Mouse (Mus musculus) hematopoietic stem cell, adult 5-6 weeks (primary cell): Measurements from ENCODE around the gene Shcbp1l. TPM values are rescaled to one million over a fixed set of nuclear protein-coding genes. Genes with fewer than 3 reads are reported as not detected.
A peak's percentile ranks its signal among the peaks of the same experiment; 100 is the strongest.
"Not testable (repeated sequence)": the region's sequence is repeated elsewhere in the genome, so short reads cannot be mapped to it uniquely, and the experiment has no call there.

ENCODE experiments used
- ATAC-seq, 2 experiments: fragments of 125-278 bp in 1 of 2; replicated peaks in 1 of 2; 2 replicates each; pipeline ENCODE4 v1.8.0; 2016 to 2017; ENCODE audit warnings: inconsistent platforms in 2 of 2, mild to moderate bottlenecking in 2 of 2, moderate number of reproducible peaks in 2 of 2, low read depth in 1 of 2, moderate TSS enrichment in 1 of 2; ENCODE audit not compliant: low FRiP score in 2 of 2, poor library complexity in 2 of 2, severe bottlenecking in 2 of 2, insufficient read depth in 1 of 2, low TSS enrichment in 1 of 2
- total RNA-seq: library from RNA; stranded (forward); fragments of 172-1452, 232-1000 nt; gene quantifications from 2 replicates; pipeline ENCODE4 v1.2.3, GENCODE M21; 2017

The Shcbp1l gene
- total RNA-seq, 1 experiment from 2014 or later: not detected

DNA sequence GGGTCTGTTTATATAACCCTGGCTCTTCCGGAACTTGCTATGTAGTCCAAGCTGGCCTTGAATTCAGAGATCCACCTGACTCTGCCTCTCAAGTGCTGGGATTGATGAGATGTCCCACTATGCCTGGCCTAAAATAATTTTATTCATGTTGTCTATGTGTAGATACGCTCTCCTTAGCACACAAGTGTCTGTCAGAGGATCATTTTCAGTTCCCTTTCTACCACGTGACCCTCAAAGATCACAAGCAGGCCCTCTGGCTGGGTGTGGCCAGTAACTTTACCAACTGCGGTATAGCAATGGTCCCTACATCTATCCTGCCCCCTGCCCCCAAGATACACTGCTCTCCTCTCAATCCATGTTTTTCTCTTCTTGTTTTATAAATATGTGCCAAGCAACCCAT is 10.0 kb upstream of the Shcbp1l start:
- ATAC-seq: no peak

DNA sequence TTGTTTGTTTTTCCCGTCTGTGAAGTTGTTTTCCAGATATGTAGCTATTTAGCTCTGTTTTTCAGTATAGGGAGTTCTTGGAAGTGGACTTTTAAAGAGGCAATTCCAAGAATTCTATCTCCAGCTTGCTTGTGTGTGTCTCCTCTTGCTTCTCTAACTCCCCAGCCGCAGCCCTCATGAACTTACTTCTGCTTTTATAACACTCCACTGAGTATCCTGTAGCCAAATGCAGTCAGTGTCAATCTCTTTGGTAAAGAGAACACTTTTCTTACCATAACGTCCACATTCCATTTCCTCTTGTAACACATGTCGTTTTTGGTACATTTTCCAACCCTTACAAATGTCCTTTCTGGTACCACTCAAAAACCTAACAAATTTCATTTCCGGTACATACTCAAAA is 9.2 kb upstream of the Shcbp1l start:
- ATAC-seq: peak; percentile 75 to 87

DNA sequence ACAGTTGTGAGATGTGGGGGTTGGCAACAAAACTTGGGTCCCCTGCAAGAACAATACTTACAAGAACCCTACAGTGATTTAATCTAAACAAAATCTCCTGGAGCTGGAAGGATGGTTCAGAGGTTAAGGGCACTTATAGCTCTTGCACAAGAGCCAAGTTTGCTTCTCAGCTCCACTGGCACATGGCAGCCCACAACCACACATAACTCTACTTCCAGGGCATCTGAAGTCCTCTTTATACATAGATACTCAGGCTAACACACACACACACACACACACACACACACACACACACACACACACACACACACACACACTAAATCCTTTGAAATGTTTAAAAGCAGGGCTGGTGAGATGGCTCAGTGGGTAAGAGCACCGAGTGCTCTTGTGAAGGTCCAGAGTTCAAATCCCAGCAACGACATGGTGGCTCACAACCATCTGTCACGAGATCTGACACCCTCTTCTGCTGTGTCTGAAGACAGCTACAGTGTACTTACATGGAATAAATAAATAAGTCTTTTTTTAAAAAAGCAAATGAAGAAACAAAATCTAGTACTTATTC is 8.6 kb upstream of the Shcbp1l start:
- ATAC-seq: not testable (repeated sequence)

DNA sequence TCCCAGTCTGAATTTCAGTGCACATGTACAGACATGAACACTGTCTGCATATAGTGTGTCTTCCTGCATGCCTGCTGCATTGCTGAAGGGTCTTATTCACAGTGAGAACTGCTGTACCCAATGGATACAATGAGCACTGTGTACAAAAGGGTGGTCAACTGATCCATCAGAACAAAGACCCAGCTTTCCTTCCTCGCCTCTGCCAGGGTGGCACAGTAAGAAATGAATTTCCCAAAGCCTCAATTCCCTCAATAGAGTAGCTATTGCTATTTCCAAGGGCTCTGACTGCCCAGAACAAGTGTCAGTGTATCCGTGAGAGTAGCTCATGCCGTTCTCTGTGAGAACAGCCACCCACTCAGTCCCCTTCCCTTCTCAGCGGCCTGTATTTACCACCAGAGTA is 7.2 kb upstream of the Shcbp1l start:
- ATAC-seq: not testable (repeated sequence)

DNA sequence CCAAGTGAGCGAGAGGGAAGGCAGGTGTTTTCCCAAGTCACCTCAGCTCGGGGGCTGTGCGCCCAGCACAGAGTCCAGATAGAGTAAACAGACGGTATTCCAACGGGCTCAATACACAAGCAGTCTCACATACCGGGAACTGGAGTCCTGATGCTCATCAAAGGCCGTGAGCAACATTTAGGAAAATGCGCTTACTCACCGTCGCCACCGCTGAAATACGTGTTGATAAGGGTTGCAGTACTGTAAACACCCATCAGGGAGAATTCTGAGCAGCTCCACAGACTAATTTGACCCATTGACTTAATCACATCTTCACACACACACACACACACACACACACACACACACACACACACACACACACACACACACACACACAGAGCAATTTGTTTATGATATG is 691 bp upstream of the Shcbp1l start:
- peak; percentile 51 to 62 for ATAC-seq

DNA sequence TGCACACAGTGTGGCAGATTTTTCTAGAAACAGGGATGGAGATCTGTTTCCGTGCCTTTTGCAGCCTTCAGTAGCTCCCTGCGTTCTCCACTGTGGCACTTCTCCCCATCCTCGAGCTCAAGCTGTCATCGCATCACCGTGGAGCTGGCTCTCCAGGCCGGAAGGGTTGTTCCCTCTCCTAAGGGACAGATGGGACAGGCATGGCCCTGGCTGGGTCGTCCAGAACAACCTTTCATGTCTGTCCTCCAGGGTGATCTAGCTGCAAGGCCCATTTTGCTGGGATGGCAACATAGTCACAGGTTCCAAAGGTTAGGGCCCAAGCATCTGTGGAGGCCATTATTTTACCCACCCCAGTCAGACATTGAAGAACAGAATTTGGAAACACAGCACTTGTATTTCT is 6.2 kb downstream of the Shcbp1l start:
- no peak for ATAC-seq

DNA sequence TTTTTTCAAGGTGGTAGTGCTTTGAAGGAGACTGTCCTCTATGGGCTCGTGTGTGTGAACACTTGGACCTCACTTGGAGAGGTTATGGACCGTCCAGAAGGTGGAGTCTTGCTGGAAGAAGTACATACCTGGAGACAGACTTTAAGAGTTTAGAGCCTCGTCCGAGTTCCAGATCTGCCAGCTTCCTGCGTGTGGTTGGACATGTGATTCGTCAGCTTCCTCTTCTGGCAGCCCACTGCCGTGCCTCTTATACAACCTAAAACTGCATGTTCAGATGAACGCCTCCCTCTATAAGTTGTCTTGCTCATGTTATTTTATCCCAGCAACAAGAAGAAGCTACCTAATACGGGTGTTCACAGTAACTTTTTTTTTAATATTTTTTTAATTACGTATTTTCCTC is 6.7 kb downstream of the Shcbp1l start:
- ATAC-seq: peak; percentile 85 to 89

DNA sequence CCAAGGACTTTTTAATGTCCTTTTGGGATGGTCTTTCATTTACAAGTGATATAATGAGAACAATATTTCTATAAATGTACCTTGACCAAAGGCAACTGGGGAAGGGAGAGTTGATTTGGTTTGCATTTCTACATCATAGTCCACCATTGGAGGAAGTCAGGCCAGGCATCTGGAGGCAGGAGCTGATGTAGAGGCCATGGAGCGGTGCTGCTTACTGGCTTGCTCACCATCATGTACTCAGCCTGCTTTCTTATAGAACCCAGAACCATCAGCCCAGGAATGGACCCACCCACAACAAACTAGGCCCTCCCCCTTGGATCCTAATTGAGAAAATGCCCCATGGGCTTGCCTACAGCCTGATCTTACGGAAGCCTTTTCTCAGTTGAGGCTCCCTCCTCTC is 7.4 kb downstream of the Shcbp1l start:
- no peak for ATAC-seq

DNA sequence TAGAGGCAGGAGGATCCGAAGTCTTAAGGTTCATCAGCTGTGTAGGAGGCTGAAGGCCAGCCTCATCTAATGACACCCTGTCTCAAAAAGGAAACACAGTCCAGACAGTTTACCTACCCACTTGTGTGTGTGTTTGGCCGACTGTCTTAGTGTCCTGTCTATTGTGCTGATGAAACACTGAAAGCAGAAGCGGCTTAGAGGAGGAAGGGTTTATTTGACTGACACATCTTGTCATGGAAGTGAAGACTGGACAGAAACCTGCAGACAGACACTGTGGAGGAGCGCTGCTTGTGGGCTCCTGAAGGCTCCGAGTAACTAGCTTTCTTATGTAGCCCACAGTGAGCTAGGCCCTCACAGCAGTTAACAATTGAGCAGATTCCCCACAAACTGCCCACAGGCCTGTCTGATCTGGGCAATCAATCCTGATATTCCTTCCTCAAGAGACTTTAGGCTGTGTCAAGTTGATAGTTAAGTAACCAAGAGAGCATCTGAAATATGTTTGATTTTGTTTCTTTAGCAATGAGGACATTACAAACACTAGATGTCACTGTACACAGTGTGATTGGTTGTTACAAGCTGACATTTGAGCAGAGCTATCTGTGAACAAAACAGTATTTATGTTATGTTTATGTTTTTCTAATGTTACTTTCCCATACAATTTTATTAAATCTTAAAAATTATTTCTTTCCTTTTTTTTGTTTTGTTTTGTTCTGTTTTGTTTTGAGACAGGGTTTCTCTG is 9.1 kb downstream of the Shcbp1l start:
- ATAC-seq: peak in 1 of 2 experiments; percentile 3; a peak in 1 of 4 replicates

DNA sequence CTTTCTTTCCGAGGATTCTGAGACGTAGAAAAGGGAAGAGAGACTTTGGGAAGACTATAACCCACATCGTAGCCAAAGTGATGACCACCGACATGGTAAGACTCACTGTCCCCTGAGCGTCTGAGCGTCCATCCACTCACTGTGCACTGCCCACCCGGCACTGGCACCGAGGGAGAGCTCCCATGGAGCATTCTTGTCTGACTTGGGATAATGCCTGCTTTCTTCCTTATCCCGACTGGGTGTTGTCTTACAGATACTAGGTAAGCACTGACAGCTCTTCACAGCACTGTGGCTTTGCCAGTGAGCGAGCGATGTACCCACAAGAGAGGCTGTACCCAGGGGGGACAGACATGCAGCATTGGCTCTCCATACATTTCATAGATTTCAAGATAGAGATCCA is 12.6 kb downstream of the Shcbp1l start:
- ATAC-seq: no peak

DNA sequence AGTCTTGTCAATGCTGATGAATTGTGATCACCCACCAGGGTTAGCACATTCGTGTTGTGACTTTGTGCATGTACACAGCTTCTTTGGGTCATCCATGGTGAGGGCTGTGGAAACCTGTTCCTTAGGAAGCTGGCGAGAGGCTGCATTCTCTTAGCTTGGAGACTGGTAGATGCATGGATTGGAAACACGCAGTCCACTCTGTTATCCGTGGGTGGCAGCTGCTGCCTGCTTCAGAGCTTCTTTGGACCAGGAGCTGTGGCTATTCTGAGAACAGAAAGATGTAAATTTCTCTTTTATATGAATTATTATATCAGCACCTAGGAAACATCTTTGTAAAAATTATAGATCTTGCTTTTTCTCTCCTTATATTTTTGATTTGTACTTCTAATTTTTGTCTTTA is 15.8 kb downstream of the Shcbp1l start:
- ATAC-seq: no peak

DNA sequence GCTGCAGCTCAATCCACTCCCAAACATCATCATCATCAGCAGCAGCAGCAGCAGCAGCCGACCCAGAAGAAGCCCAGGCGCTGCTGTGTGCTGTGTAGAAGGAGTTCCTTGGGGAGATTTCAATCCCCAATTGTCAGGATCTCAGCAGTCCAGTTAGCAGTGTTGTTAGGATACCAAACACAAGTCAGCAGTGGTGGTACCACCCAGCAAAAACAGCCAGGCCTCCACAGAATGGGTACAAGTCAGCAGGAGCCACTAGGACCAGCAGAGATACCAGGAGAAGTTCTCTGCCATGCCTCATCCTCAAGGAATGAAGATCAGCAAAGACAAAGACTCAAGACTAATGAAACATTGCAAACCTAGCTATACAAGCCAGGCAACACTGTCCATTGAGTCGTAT is 16.7 kb downstream of the Shcbp1l start:
- ATAC-seq: no peak

DNA sequence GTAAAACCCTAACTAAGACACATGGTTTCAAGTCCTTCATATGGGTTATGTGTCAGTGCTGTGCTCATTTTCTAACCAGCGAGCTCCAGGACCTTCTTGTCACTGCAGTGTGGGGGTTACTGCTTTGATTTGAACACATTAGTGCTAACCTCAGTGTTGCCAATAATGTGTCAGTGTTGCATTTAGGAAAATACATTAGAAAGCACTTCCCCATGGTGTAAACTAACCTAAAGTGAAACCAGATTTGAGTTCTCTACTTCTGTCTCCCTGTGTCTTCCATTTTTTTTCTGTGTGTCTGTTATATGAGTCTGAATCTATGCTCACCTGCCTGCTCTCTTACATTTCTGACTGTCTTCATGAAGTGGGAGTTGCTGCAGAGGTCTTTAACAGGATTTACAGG is 18.1 kb downstream of the Shcbp1l start:
- ATAC-seq: no peak

DNA sequence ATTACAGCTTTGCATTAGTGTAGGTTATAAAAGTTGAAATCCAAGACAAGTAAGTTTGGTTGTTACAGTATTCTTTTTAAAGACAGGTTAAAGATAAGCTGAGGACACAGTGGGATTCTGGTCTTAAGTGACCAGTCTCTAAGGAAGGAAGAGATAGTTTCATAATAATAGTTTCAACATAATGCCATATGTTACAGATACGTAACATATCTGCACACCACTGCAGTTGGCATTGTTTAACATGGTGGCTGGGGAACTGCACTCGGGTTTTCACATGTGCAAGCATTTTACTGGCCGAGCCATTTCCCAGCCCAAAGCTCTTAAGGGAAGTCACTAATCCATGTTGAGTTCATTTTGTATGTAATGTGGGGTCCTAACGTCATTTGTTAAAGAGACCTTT is 18.7 kb downstream of the Shcbp1l start:
- ATAC-seq: no peak; a peak in 1 of 4 replicates

DNA sequence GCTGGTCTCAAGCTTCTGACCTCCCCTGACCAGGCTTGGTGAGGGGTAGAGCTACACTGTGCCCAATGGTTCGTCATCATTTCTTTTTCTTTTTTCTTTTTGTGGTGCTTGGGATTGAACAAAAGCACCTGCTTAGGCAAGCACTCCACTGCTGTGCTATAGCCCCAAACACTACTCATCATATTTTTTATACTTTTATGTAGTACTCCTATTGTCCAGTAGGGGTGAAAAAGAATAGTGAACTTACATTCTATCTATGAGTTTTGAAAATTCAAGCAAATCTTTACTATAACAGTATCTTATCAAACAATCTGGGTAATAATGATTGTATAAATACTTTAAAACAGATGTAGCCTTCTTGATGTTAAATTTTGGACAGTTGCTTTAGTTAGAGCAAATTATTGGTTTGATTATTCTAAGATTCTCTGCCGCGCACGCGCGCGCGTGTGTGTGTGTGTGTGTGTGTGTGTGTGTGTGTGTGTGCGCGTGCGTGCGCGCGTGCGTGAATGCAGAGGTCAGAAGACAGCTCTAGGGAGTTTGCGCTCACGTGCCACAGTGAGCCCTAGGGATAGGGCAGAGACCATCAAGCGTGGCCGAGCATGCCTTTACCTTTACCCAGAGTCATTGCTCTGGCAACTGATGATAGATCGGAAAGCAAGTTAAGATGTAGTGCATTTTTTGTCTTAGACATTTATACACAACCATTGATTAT is 21.3 kb downstream of the Shcbp1l start:
- ATAC-seq: 0 out of 4 replicates have a peak, but pooled peaks of 1 of the 2 experiments have one; percentile 24

DNA sequence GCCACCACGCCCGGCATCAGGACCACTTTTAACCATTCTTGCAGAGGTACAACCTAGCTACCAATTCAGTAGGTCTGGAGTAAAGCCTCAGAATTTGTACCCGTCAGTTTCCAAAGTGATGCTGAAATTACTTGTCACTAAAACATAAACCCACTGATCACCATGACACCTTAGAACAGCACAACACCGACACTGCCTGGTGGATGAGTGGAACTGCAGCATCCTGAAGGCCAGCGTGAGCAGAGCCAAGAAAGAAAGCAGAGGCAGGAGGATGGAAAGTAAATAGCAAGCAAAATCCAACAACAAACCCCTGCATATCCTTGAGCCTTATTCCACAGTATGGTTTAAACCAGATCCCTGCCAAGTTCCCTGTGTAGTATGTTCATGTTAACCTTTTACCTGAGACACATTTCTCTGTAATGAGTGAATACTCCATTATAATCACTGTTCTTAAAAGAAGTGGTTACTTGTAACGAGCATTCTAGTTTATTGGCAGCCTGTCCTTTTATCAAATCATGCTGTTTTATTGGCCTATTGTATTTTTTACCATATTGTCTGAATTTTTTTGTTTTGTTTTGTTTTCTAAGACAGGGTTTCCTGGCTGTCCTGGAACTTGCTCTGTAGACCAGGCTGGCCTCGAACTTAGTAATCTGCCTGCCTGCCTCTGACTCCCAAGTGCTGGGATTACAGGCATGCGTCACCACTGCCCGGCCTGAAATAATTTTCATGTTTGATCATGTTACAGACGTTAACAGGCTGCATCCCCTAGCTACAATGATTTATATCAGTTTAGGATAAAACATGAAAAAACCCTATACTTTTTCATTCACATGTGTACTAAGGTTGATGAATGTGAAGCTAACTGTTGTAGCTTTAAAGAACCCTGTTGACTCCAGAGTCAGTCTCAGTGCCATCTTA is 26.5 kb downstream of the Shcbp1l start:
- ATAC-seq: peak; percentile 63 to 65; a peak in 3 of 4 replicates

DNA sequence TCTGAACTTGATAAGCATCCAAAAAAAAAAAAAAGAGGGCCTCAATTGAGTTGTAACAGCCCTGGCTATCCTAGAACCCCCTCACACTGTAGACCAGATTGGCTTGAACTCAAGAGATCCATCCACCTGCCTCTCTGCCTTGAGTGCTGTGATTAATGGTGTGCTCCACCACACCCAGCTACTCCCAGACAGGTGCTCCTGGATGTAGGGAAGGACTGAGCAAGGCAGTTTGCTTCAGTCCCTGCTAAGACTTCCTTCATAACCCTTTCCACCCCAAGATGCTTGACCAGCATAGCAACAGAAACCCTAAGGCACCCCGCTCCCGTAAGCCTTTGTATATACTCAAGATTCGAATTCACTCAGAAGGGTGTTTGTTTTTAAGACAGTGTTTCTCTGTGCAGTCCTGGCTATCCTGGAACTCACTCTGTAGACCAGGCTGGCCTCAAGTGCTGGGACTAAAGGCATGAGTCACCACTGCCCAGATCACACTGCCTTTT is 28.2 kb downstream of the Shcbp1l start:
- ATAC-seq: no peak
